Mouse (Mus musculus) erythroblast, embryonic 14.5 days (primary cell): ENCODE data around the gene Mavs.

ENCODE experiments used
- GATA1 ChIP-seq: IDR thresholded peaks from 2 replicates; pipeline ENCODE4 v1.6.1; 2012; ENCODE audit warnings: low read length, inconsistent platforms, mixed read lengths
- TAL1 ChIP-seq: IDR thresholded peaks from 3 replicates; pipeline ENCODE4 v1.6.1; 2012; ENCODE audit warnings: low read length, inconsistent platforms, mixed read lengths

DNA sequence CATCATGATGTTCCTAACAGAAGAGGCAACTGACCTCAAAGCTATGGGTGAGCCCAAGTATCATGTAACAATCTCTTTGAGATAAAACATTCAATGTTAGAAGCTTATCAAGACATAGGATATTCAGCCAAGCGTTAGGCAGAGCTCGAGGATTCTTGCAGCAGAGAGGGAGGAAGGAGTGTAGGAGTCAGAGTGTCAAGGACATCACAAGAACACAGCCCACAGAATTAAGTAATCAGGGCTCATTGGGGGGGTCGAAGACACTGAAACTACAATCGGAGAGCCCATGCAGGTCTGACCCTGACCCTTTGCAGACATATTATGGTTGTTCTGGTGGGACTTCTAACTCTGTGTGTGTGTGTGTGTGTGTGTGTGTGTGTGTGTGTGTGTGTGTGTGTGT, 13.8 kb upstream of the Mavs start:
- TF ChIP-seq GATA1 (no peak), TAL1 (no peak)
